Mouse (Mus musculus) midbrain, embryonic 11.5 days (tissue): ENCODE measurements around the gene Cdh23. TPM values are rescaled to one million over a fixed set of nuclear protein-coding genes. Genes with fewer than 3 reads are reported as not detected.

Experiments used
- ATAC-seq: fragments of 200-750 bp; cut with Nextera tagmentation; 2 replicates; pipeline ENCODE4 v1.8.0; 2017; ENCODE audit warnings: moderate TSS enrichment, moderate library complexity; ENCODE audit not compliant: low FRiP score
- DNase-seq: peaks from one replicate; pipeline ENCODE4 v3.0.0; 2015; ENCODE audit warnings: low spot score; ENCODE audit errors: missing footprints
- H3K27ac ChIP-seq: fragments of 300-500 bp; sonication (generic); 2 replicates; pipeline ENCODE4 v1.5.1; 2014; ENCODE audit warnings: low read depth, low read length
- H3K27me3 ChIP-seq: fragments of 300-500 bp; sonication (generic); 2 replicates; pipeline ENCODE4 v1.6.1; 2014; ENCODE audit warnings: mild to moderate bottlenecking, low read length, moderate library complexity, mixed read lengths; ENCODE audit not compliant: control insufficient read depth, insufficient read depth
- H3K36me3 ChIP-seq: fragments of 300-500 bp; sonication (generic); 2 replicates; pipeline ENCODE4 v1.6.1; 2014; ENCODE audit warnings: mild to moderate bottlenecking, low read length, moderate library complexity, mixed read lengths; ENCODE audit not compliant: control insufficient read depth, insufficient read depth
- H3K4me1 ChIP-seq: fragments of 300-500 bp; sonication (generic); 2 replicates; pipeline ENCODE4 v1.6.1; 2014; ENCODE audit warnings: low read length; ENCODE audit not compliant: control insufficient read depth, insufficient read depth
- H3K4me2 ChIP-seq: fragments of 300-500 bp; sonication (generic); 2 replicates; pipeline ENCODE4 v1.6.1; 2014; ENCODE audit warnings: mild to moderate bottlenecking, moderate library complexity
- H3K4me3 ChIP-seq: fragments of 300-500 bp; sonication (generic); 2 replicates; pipeline ENCODE4 v1.5.1; 2014; ENCODE audit warnings: low read depth, low read length
- H3K9ac ChIP-seq: fragments of 300-500 bp; sonication (generic); 2 replicates; pipeline ENCODE4 v1.6.1; 2014; ENCODE audit warnings: low read length
- H3K9me3 ChIP-seq: fragments of 300-500 bp; sonication (generic); 2 replicates; pipeline ENCODE4 v1.6.1; 2016; ENCODE audit warnings: low read length; ENCODE audit not compliant: control insufficient read depth
- WGBS: fragments of 180-500 bp; shearing (Covaris S2); extraction: QIAGEN DNeasy Blood & Tissue Kit; methylation state at CpG from one replicate; pipeline ENCODE4 v1.1.7; 2014; 5-methylcytosine and 5-hydroxymethylcytosine counted together
- polyA plus RNA-seq: library from polyadenylated mRNA; unstranded; fragments of >200 nt; fragmentation: Nextera tagmentation; extraction: Ambion mirVana; gene quantifications from 2 replicates; pipeline ENCODE4 v1.2.1, GENCODE M21; 2014

The Cdh23 gene
- polyA plus RNA-seq, 1 experiment from 2014 or later: 0.71 TPM

DNA sequence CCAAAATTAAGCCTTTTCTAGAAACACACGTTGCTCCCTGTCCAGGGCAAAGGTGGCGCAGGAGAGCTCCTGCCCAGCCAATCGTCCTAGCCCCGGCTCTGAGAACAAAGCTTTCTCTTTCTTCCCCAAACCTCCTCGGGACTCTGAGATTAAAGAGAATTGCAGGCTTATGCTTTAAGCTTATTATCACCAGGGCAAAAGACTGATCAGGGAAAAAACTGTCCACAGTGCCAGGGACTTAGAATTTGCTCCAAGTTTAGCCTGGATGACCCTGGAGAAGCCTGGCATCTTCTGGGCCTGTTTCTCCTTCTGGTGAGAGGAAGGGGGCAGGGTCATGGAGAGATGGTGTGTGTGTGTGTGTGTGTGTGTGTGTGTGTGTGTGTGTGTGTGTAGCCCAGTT is 434.8 kb downstream of the Cdh23 start:
- WGBS: 14% methylated on average over 5 of the region's 5 CpGs
- Histone ChIP-seq H3K27ac (no peak overlapping the region), H3K36me3 (no peaks in the 10 kb centered on the region), H3K27me3 (no peaks in the 10 kb centered on the region), H3K4me3 (no peak overlapping the region), H3K4me1 (no peaks in the 10 kb centered on the region), H3K4me2 (no peak overlapping the region), H3K9ac (no peak overlapping the region), H3K9me3 (no peaks in the 10 kb centered on the region)
- DNase-seq (no peak), ATAC-seq (no peak)

DNA sequence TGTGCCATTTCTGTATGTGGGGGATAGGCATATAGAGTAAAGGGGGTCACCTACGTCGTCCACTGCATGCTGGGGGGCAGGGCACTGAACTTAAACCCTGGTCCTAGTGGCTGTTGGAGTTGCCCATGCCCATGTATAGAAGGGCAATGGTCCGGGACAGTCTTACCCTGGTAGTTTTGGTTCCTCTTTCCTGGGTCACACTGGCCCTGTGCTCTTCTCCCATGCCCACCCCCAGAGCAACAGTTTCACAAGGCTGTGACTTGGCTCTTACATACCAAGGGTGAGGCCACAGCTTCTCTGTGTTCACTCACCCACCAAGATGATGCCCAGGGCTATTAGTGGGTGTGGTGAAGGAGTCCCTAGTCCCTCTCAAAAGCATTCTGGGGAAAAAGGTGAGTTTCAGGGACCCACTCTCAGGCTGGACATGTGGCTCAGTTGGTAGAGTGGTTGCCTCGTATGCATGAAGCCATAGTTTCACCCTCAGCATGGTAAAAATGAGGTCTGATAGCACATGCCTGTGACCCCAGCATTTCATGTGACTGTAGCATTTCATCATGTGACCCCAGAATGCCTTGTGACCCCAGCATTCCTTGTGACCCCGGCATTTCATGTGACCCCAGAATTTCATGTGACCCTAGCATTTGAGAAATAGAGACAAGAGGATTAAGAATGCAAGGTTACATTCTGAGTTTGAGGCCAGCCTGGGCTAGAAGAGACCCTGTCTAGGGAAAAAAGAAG is 435.6 kb downstream of the Cdh23 start:
- Histone ChIP-seq H3K9ac (no peak overlapping the region), H3K4me3 (no peak overlapping the region), H3K27me3 (no peaks in the 10 kb centered on the region), H3K4me2 (no peak overlapping the region), H3K4me1 (no peaks in the 10 kb centered on the region), H3K27ac (no peak overlapping the region), H3K36me3 (no peaks in the 10 kb centered on the region), H3K9me3 (no peaks in the 10 kb centered on the region)
- WGBS: 82% methylated on average over 5 of the region's 5 CpGs
- DNase-seq (no peak), ATAC-seq (no peak)

DNA sequence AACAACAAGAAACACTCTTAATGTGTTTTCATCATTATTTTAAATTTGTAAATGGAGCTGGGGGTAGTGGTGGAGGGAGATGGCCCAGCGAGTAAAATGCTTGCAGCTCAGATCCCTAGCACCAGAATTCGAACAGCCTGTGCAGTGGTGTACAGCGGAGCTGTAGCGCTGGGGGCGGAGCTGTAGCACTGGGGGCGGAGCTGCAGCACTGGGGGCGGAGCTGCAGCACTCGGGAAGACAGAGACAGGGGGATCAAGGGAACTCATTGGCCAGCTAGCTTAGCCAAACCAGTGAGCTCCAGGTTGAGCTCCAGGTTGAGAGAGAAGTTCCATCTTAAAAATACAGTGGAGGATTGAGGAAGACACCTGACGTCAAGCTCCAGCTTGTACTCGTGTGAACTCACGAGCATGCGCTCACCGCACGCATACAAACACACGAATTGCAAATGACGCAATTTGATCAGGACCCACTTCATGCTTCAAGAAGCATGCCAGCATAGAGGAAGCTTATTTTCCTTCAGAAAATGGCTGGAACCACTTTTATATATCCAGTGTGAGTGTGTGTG is 438.9 kb downstream of the Cdh23 start:
- no peak overlapping the region for H3K4me2 ChIP-seq
- H3K27me3 ChIP-seq: no peaks in the 10 kb centered on the region
- no peaks in the 10 kb centered on the region for H3K9me3 ChIP-seq
- no peaks in the 10 kb centered on the region for H3K4me1 ChIP-seq
- H3K36me3 ChIP-seq: no peaks in the 10 kb centered on the region
- H3K27ac ChIP-seq: no peak overlapping the region
- ATAC-seq (no peak), DNase-seq (no peak)
- no peak overlapping the region for H3K4me3 ChIP-seq
- no peak overlapping the region for H3K9ac ChIP-seq
- WGBS: 56% methylated on average over 16 of the region's 16 CpGs

DNA sequence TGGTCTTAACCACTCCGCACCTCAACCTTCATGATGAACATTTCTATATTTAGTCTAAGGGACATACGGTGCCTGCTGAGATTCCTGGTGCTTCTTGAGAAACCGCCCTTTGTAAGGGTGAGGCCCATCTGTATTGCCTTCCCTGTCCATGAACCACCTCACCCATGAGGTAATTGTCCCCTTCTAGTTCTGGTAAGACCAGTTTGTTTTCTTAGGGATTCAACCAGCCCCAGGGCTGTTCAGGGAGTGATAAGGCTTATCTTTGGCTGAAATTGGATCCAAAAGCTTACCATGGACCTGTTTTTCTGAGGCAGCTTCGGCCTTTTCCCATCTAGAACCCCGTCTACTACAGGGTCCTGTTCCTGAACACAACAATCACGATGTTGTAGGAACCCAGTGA is 440.2 kb downstream of the Cdh23 start:
- DNase-seq (no peak), ATAC-seq (no peak)
- Histone ChIP-seq H3K9ac (no peak overlapping the region), H3K4me1 (no peaks in the 10 kb centered on the region), H3K4me3 (no peak overlapping the region), H3K9me3 (no peaks in the 10 kb centered on the region), H3K27ac (no peak overlapping the region), H3K36me3 (no peaks in the 10 kb centered on the region), H3K27me3 (no peaks in the 10 kb centered on the region), H3K4me2 (no peak overlapping the region)
- 89% methylated on average over 6 of the region's 6 CpGs for WGBS

Other genes starting within 250 kb of the Cdh23 start
- 6.9 and 8.7 TPM in 2 replicates for gene Slc29a3, start 56.3 kb upstream of the Cdh23 start, polyA plus RNA-seq
- gene Unc5b, start 135.1 kb upstream of the Cdh23 start, polyA plus RNA-seq: 2.8 and 3.5 TPM in 2 replicates